Comparison of ENCODE assay signal across 10 mouse cellular contexts in the genomic region with DNA sequence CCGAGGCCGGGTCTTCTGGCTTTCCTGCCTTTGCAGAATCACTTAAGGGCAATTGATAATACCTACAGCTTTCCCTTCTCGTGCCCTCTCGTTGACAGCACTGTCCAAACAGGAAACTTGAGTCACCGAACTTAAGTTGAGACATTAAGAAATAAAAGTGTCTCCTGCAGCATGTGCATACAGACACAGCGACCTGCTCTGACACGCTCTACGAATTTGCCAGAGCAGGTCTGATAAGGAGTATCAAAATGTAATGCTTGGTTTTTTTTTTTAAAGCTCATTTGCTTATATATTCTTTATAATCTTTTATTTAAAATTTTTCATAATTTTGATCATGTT.
A peak's percentile ranks its signal among the peaks of the same experiment; 100 is the strongest.
DNase-seq lines count a peak whose midpoint lies in the region; ATAC-seq and TF ChIP-seq lines count a peak whose summit lies in the region.
"Had no signal": no experiment of that assay in that cellular context is flagged by ENCODE, and none has a peak within 500 bp of the region (broad histone marks: within the 10 kb centered on the region; RNA-seq: fewer than 3 reads in every experiment).

No protein-coding gene starts in this region.

- DNase-seq in heart, postnatal 10 days, result no peak
- DNase-seq in spleen, adult 2 months (ENCODE audit: low read depth in 1 of 2, low spot score in 2 of 2), result no peak
- no peak for DNase-seq in spleen, adult 18-20 months
- DNase-seq in left cerebral cortex, postnatal 36 days (ENCODE audit: low spot score in 2 of 2), result no peak
- no peak for DNase-seq in spleen, postnatal 10 days (ENCODE audit: low spot score in 2 of 2)

- no peak for TF ChIP-seq POLR2A in spleen, adult 2 months (IDR thresholded peaks at IDR 0.05; ENCODE audit: low read depth, low read length)
- no peak for TF ChIP-seq POLR2A in embryonic fibroblast, embryonic 13.5 days (IDR thresholded peaks at IDR 0.05; ENCODE audit: low read depth, low read length)
- no peak for TF ChIP-seq POLR2A in small intestine, adult 2 months (IDR thresholded peaks at IDR 0.05; ENCODE audit: low read depth, low read length)

- TF ChIP-seq CTCF in spleen, adult 2 months (IDR thresholded peaks at IDR 0.05; ENCODE audit: extremely low read depth, insufficient read depth, insufficient read length, insufficient replicate concordance), result no peak
- TF ChIP-seq CTCF in embryonic fibroblast, embryonic 13.5 days (IDR thresholded peaks at IDR 0.05; ENCODE audit: borderline replicate concordance, insufficient read depth, low read length), result no peak
- no peak for TF ChIP-seq CTCF in small intestine, adult 2 months (IDR thresholded peaks at IDR 0.05; ENCODE audit: extremely low read depth, insufficient read length, insufficient replicate concordance, low read depth, low read length)

- H3K4me1 ChIP-seq in heart, embryonic 14.5 days (ENCODE audit: control insufficient read depth in 2 of 2, insufficient read depth in 2 of 2, low read length in 2 of 2), result peaks cover 13 to 36% of the 10 kb centered on the region in 2 experiments
- H3K4me1 ChIP-seq in spleen, adult 2 months (ENCODE audit: control insufficient read depth, insufficient read depth, insufficient read length), result peaks cover 5% of the 10 kb centered on the region; the same call in 1 of the 2 replicates
- peaks cover 22% of the 10 kb centered on the region for H3K4me1 ChIP-seq in embryonic fibroblast, embryonic 13.5 days (ENCODE audit: control insufficient read depth, insufficient read depth, low read length)
- H3K4me1 ChIP-seq in small intestine, adult 2 months (ENCODE audit: control insufficient read depth, insufficient read depth, insufficient read length, low read length), result peaks cover 9% of the 10 kb centered on the region; the same call in 1 of the 2 replicates
- H3K4me1 ChIP-seq: hindbrain, embryonic 12.5 days had no signal

- H3K9ac ChIP-seq in heart, embryonic 14.5 days (ENCODE audit: low read length), result no peak overlapping the region
- H3K9ac ChIP-seq: hindbrain, embryonic 12.5 days; liver, embryonic 14.5 days had no signal

- H3K4me3 ChIP-seq in heart, embryonic 14.5 days (ENCODE audit: control insufficient read depth in 1 of 2, insufficient read depth in 1 of 2, low read depth in 1 of 2, low read length in 2 of 2), result no peak overlapping the region
- H3K4me3 ChIP-seq in spleen, adult 2 months (ENCODE audit: extremely low read depth, insufficient read depth, insufficient read length), result no peak overlapping the region
- H3K4me3 ChIP-seq in embryonic fibroblast, embryonic 13.5 days (ENCODE audit: insufficient read depth, low read length), result no peak overlapping the region
- H3K4me3 ChIP-seq in small intestine, adult 2 months (ENCODE audit: low read depth, low read length), result no peak overlapping the region
- H3K4me3 ChIP-seq: hindbrain, embryonic 12.5 days had no signal

- peak overlapping the region; percentile 33; the same call in 1 of the 2 replicates for H3K4me2 ChIP-seq in heart, embryonic 14.5 days (ENCODE audit: low read length)
- H3K4me2 ChIP-seq: hindbrain, embryonic 12.5 days had no signal

- 14% methylated on average over 8 of the region's 8 CpGs for WGBS in heart, embryonic 14.5 days
- WGBS in spleen, adult 2 months, result 43% methylated on average over 8 of the region's 8 CpGs
- WGBS in small intestine, adult 2 months, result 31% methylated on average over 8 of the region's 8 CpGs

- no peak for ATAC-seq in heart, embryonic 14.5 days (ENCODE audit: insufficient number of reproducible peaks, insufficient read depth, low FRiP score, low read depth)

- peak overlapping the region; percentile 8 to 20; a peak in 2 of 4 replicates for H3K27ac ChIP-seq in heart, embryonic 14.5 days (replicated peaks in 1 of 2; ENCODE audit: control insufficient read depth in 1 of 2, insufficient read depth in 1 of 2, low read depth in 2 of 2, low read length in 2 of 2)
- H3K27ac ChIP-seq in spleen, adult 2 months (ENCODE audit: insufficient read depth, low read length), result peak overlapping the region; percentile 36; the same call in 1 of the 2 replicates
- peak overlapping the region; percentile 65 for H3K27ac ChIP-seq in embryonic fibroblast, embryonic 13.5 days (ENCODE audit: insufficient read depth, low read length)
- H3K27ac ChIP-seq in small intestine, adult 2 months (ENCODE audit: insufficient read depth, low read depth, low read length), result peak overlapping the region; percentile 79; the same call in 1 of the 2 replicates
- H3K27ac ChIP-seq: hindbrain, embryonic 12.5 days; liver, embryonic 14.5 days had no signal

- intact Hi-C loops in heart, postnatal 10 days (cut with DNase I), result loop anchor here (10.0 kb wide), 1 partner anchor 370 kb away; no protein-coding TSS in a partner anchor
- intact Hi-C loops in left cerebral cortex, postnatal 36 days (cut with DNase I), result loop anchor here (2.0 kb wide), 1 partner anchor 288 kb away; no protein-coding TSS in a partner anchor

- no peaks in the 10 kb centered on the region for H3K27me3 ChIP-seq in heart, embryonic 14.5 days (ENCODE audit: control insufficient read depth, insufficient read depth, low read length)
- no peaks in the 10 kb centered on the region for H3K27me3 ChIP-seq in spleen, adult 2 months (ENCODE audit: control insufficient read depth, insufficient read depth, low read length)
- H3K27me3 ChIP-seq in small intestine, adult 2 months (ENCODE audit: control insufficient read depth, insufficient read depth, low read length), result no peaks in the 10 kb centered on the region
- H3K27me3 ChIP-seq: hindbrain, embryonic 12.5 days had no signal

- H3K9me3 ChIP-seq in heart, embryonic 14.5 days (ENCODE audit: control insufficient read depth, low read length), result peaks cover 6% of the 10 kb centered on the region

- H3K36me3 ChIP-seq in heart, embryonic 14.5 days (ENCODE audit: control insufficient read depth, insufficient read depth, low read length), result no peaks in the 10 kb centered on the region
- no peaks in the 10 kb centered on the region; the same call in 1 of the 2 replicates for H3K36me3 ChIP-seq in spleen, adult 2 months (ENCODE audit: control insufficient read depth, insufficient read depth, low read length)
- no peaks in the 10 kb centered on the region for H3K36me3 ChIP-seq in small intestine, adult 2 months (ENCODE audit: control insufficient read depth, insufficient read depth, low read length)
- H3K36me3 ChIP-seq: hindbrain, embryonic 12.5 days had no signal

Comparison
In these comparisons a context has a peak if more than half of its experiments do, and no peak if none do; other contexts are left out.
1. H3K27ac ChIP-seq: peak in every context shown above with its lines; median percentile 79 in small intestine, adult 2 months; 65 in embryonic fibroblast, embryonic 13.5 days; 36 in spleen, adult 2 months; 14 in heart, embryonic 14.5 days.